Mouse (Mus musculus) bone marrow macrophage, adult 2 months (primary cell): ENCODE measurements at regions not wholly inside any gene's neighbourhood (a gene's known extent, or its start where the extent isn't known, plus 50 kb on each side); places are given as distances from the start of the nearest gene placed in this dataset.

Experiments used
- H3K27ac ChIP-seq: 2 replicates; pipeline ENCODE4 v1.5.1; 2012; ENCODE audit warnings: low read depth, low read length; ENCODE audit not compliant: insufficient read depth
- H3K4me1 ChIP-seq: 2 replicates; pipeline ENCODE4 v1.6.1; 2012; ENCODE audit warnings: low read length; ENCODE audit not compliant: control insufficient read depth, insufficient read depth
- H3K4me3 ChIP-seq: 2 replicates; pipeline ENCODE4 v1.5.1; 2012; ENCODE audit warnings: mild to moderate bottlenecking, low read length, moderate library complexity; ENCODE audit not compliant: insufficient read depth
- CTCF ChIP-seq: IDR thresholded peaks from 2 replicates; pipeline ENCODE4 v1.5.1; 2012; ENCODE audit warnings: low read depth, mild to moderate bottlenecking, low read length, moderate library complexity
- POLR2A ChIP-seq: IDR thresholded peaks from 2 replicates; pipeline ENCODE4 v1.6.1; 2012; ENCODE audit warnings: mild to moderate bottlenecking, low read depth, low read length, borderline replicate concordance

- Histone ChIP-seq H3K4me1 (no peaks in the 10 kb centered on the region), H3K27ac (no peak overlapping the region), H3K4me3 (no peak overlapping the region)
- no peak for TF ChIP-seq POLR2A
- no peak for TF ChIP-seq CTCF
Observed at GRCm38 (mm10) chr3:38257843-38258290, 226.8 kb downstream of the Ankrd50 start.

- H3K27ac ChIP-seq: no peak overlapping the region
- H3K4me1 ChIP-seq: no peaks in the 10 kb centered on the region
- H3K4me3 ChIP-seq: no peak overlapping the region
- TF ChIP-seq POLR2A (no peak), CTCF (no peak)
Observed at GRCm38 (mm10) chr3:38257076-38257842, 227.4 kb downstream of the Ankrd50 start.

DNA sequence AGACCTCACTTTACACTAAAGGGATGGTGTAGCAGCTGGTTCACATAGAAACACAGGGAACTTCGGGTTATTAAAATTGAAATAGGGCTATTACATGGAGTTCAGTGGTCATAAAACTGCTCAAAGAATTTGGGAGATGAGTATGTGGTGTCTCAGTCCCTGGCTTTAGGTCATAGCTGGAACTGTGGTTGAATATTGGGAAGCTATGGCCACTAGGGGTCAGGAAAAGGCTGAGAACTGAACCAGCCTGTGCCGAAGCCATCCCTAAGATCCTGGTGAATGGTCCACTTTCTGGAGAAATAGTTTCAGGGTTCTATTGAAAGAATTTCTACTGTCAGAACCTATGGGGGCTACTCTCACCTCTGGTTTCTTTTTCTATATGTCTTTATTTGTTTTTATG is 229.0 kb downstream of the Ankrd50 start:
- no peak overlapping the region for H3K27ac ChIP-seq
- peak; percentile 34 for TF ChIP-seq CTCF
- TF ChIP-seq POLR2A: no peak
- H3K4me3 ChIP-seq: no peak overlapping the region
- H3K4me1 ChIP-seq: no peaks in the 10 kb centered on the region

DNA sequence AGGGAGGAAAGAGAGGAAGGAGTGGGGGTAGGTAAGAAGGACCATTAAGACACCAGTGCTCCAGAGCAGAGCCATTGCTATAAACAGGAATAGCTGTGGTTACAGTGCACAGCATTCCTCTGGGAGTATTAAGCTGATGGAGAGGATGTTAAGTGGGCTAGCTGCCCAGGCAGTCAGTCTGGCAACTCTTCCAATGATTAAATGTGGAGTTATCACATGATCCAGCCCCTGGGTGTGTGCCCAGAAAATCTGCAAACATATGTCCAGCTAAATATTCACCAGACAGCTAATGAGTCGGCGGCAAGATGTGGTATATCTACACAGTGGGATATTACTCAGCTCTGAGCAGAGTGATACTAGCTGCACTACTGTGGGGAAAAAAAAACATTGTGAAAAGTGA is 229.7 kb downstream of the Ankrd50 start:
- no peaks in the 10 kb centered on the region for H3K4me1 ChIP-seq
- TF ChIP-seq POLR2A (no peak), CTCF (no peak)
- no peak overlapping the region for H3K4me3 ChIP-seq
- H3K27ac ChIP-seq: no peak overlapping the region

- Histone ChIP-seq H3K4me3 (no peak overlapping the region), H3K4me1 (no peaks in the 10 kb centered on the region), H3K27ac (no peak overlapping the region)
- TF ChIP-seq POLR2A (no peak), CTCF (no peak)
Observed at GRCm38 (mm10) chr3:38251592-38251991, 233.1 kb downstream of the Ankrd50 start.

DNA sequence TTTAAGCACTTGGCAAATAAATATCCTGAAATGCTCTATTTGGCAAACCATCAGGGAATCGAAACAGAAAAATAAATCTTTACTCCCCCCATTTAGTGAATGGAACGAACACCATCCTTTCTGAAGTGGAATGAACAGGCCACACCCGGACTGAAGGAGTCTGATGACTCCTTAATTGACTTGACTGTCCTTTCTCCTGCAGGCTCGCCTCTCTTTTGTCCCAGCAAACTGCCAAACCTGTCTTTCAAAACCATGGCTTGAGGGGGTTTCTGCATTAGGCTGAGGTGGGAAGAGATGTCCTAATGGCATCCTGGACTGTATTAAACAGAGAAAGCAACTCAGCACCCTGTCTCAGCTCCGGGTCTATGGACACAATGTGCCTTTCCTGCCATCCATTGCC is 234.1 kb downstream of the Ankrd50 start:
- no peaks in the 10 kb centered on the region for H3K4me1 ChIP-seq
- H3K27ac ChIP-seq: no peak overlapping the region
- TF ChIP-seq POLR2A: no peak
- no peak for TF ChIP-seq CTCF
- H3K4me3 ChIP-seq: no peak overlapping the region

- Histone ChIP-seq H3K4me3 (no peak overlapping the region), H3K4me1 (no peaks in the 10 kb centered on the region)
Observed at GRCm38 (mm10) chr3:38248941-38249340, 235.7 kb downstream of the Ankrd50 start.

GRCm38 (mm10) chr3:38246439-38246838 is 238.2 kb downstream of the Ankrd50 start:
- no peak overlapping the region for H3K4me3 ChIP-seq
- H3K27ac ChIP-seq: no peak overlapping the region
- no peaks in the 10 kb centered on the region for H3K4me1 ChIP-seq
- TF ChIP-seq CTCF (no peak), POLR2A (no peak)

More at GRCm38 (mm10) chr3:38248941-38249340, 235.7 kb downstream of the Ankrd50 start:
- H3K27ac ChIP-seq: no peak overlapping the region
- TF ChIP-seq POLR2A (no peak), CTCF (no peak)

- Histone ChIP-seq H3K4me3 (no peak overlapping the region), H3K4me1 (no peaks in the 10 kb centered on the region), H3K27ac (no peak overlapping the region)
- TF ChIP-seq CTCF (no peak), POLR2A (no peak)
Observed at GRCm38 (mm10) chr3:38243209-38243608, 241.4 kb downstream of the Ankrd50 start.

DNA sequence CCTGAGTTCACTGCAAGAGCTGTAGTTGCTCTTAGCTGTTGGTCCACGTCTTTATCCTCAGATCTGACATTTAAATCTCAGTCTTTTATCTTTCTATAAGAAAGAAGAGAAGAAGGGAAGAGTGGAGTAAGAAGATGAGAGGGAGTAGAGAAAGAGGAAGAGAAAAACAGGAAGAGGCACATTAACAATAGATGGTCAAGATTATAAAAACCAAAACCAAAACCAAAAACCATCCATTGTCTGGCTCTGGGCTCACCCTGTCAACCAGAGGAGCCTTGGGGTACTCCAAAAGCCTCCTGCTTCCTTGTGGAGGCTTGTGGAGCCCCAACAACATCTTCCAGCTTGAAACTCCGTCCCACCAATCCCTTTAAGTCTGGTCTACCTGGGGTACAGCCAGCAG is 247.0 kb downstream of the Ankrd50 start:
- Histone ChIP-seq H3K4me1 (no peaks in the 10 kb centered on the region), H3K4me3 (no peak overlapping the region)
- TF ChIP-seq POLR2A: no peak
- TF ChIP-seq CTCF: no peak

More for the DNA sequence above, 247.0 kb downstream of the Ankrd50 start:
- no peak overlapping the region for H3K27ac ChIP-seq
